Mouse (Mus musculus): ENCODE measurements at regions not wholly inside any gene's neighbourhood (a gene's known extent, or its start where the extent isn't known, plus 50 kb on each side); places are given as distances from the start of the nearest gene placed in this dataset.

GRCm38 (mm10) chr3:35280981-35281380 lies 472.9 kb upstream of the Atp11b start:
- no peak overlapping the region for H3K4me3 ChIP-seq (replicated peaks; ENCODE audit: low read depth, low read length)
- no peaks in the 10 kb centered on the region for H3K4me1 ChIP-seq (replicated peaks; ENCODE audit: insufficient read depth, low read length)
- no peak overlapping the region for H3K9ac ChIP-seq (ENCODE audit: low read depth, low read length)
- peak; percentile 31 for DNase-seq (ENCODE audit: low spot score)
- 43% methylated on average over 5 of the region's 5 CpGs for WGBS
- no peaks in the 10 kb centered on the region for H3K27me3 ChIP-seq (ENCODE audit: insufficient read depth, low read length)
- H3K4me2 ChIP-seq (ENCODE audit: low read length) = no peak overlapping the region
- no peak for ATAC-seq (replicated peaks; ENCODE audit: low FRiP score, low read depth)
- TF ChIP-seq CTCF (IDR thresholded peaks at IDR 0.05; ENCODE audit: low read depth) = no peak
- no peaks in the 10 kb centered on the region for H3K36me3 ChIP-seq (ENCODE audit: insufficient read depth, low read length)
- H3K27ac ChIP-seq = no peak overlapping the region
- no peaks in the 10 kb centered on the region for H3K9me3 ChIP-seq (replicated peaks; ENCODE audit: low read length)

GRCm38 (mm10) chr3:35282106-35282505 lies 471.8 kb upstream of the Atp11b start:
- Histone ChIP-seq H3K27me3 (ENCODE audit: insufficient read depth, low read length) (no peaks in the 10 kb centered on the region), H3K9ac (ENCODE audit: low read depth, low read length) (no peak overlapping the region), H3K27ac (no peak overlapping the region), H3K9me3 (replicated peaks; ENCODE audit: low read length) (no peaks in the 10 kb centered on the region), H3K4me2 (ENCODE audit: low read length) (no peak overlapping the region), H3K36me3 (ENCODE audit: insufficient read depth, low read length) (no peaks in the 10 kb centered on the region), H3K4me3 (replicated peaks; ENCODE audit: low read depth, low read length) (no peak overlapping the region), H3K4me1 (replicated peaks; ENCODE audit: insufficient read depth, low read length) (no peaks in the 10 kb centered on the region)
- DNase-seq (ENCODE audit: low spot score) = no peak
- 70% methylated on average over 2 of the region's 2 CpGs for WGBS
- ATAC-seq (replicated peaks; ENCODE audit: low FRiP score, low read depth) = no peak
- TF ChIP-seq CTCF (IDR thresholded peaks at IDR 0.05; ENCODE audit: low read depth) = no peak

GRCm38 (mm10) chr3:35294771-35295170 lies 459.1 kb upstream of the Atp11b start:
- 78% methylated on average over 1 of the region's 1 CpGs for WGBS
- no peak for ATAC-seq (replicated peaks; ENCODE audit: low FRiP score, low read depth)
- Histone ChIP-seq H3K9me3 (replicated peaks; ENCODE audit: low read length) (no peaks in the 10 kb centered on the region), H3K4me2 (ENCODE audit: low read length) (no peak overlapping the region), H3K27ac (no peak overlapping the region), H3K9ac (ENCODE audit: low read depth, low read length) (no peak overlapping the region), H3K4me3 (replicated peaks; ENCODE audit: low read depth, low read length) (no peak overlapping the region), H3K27me3 (ENCODE audit: insufficient read depth, low read length) (no peaks in the 10 kb centered on the region), H3K36me3 (ENCODE audit: insufficient read depth, low read length) (no peaks in the 10 kb centered on the region), H3K4me1 (replicated peaks; ENCODE audit: insufficient read depth, low read length) (no peaks in the 10 kb centered on the region)
- no peak for TF ChIP-seq CTCF (IDR thresholded peaks at IDR 0.05; ENCODE audit: low read depth)
- no peak for DNase-seq (ENCODE audit: low spot score)

GRCm38 (mm10) chr3:35295746-35296145 lies 458.2 kb upstream of the Atp11b start:
- WGBS = 25% methylated on average over 4 of the region's 4 CpGs
- Histone ChIP-seq H3K36me3 (ENCODE audit: insufficient read depth, low read length) (no peaks in the 10 kb centered on the region), H3K4me1 (replicated peaks; ENCODE audit: insufficient read depth, low read length) (no peaks in the 10 kb centered on the region), H3K27me3 (ENCODE audit: insufficient read depth, low read length) (no peaks in the 10 kb centered on the region), H3K9ac (ENCODE audit: low read depth, low read length) (no peak overlapping the region), H3K4me3 (replicated peaks; ENCODE audit: low read depth, low read length) (no peak overlapping the region), H3K27ac (no peak overlapping the region), H3K9me3 (replicated peaks; ENCODE audit: low read length) (no peaks in the 10 kb centered on the region), H3K4me2 (ENCODE audit: low read length) (no peak overlapping the region)
- TF ChIP-seq CTCF (IDR thresholded peaks at IDR 0.05; ENCODE audit: low read depth) = no peak
- ATAC-seq (replicated peaks; ENCODE audit: low FRiP score, low read depth) (no peak), DNase-seq (ENCODE audit: low spot score) (peak; percentile 41)

GRCm38 (mm10) chr3:35299036-35299435 lies 454.9 kb upstream of the Atp11b start:
- ATAC-seq (replicated peaks; ENCODE audit: low FRiP score, low read depth) (no peak), DNase-seq (ENCODE audit: low spot score) (no peak)
- Histone ChIP-seq H3K27ac (no peak overlapping the region), H3K9ac (ENCODE audit: low read depth, low read length) (no peak overlapping the region), H3K36me3 (ENCODE audit: insufficient read depth, low read length) (no peaks in the 10 kb centered on the region), H3K9me3 (replicated peaks; ENCODE audit: low read length) (no peaks in the 10 kb centered on the region), H3K27me3 (ENCODE audit: insufficient read depth, low read length) (no peaks in the 10 kb centered on the region), H3K4me1 (replicated peaks; ENCODE audit: insufficient read depth, low read length) (no peaks in the 10 kb centered on the region), H3K4me3 (replicated peaks; ENCODE audit: low read depth, low read length) (no peak overlapping the region), H3K4me2 (ENCODE audit: low read length) (no peak overlapping the region)
- TF ChIP-seq CTCF (IDR thresholded peaks at IDR 0.05; ENCODE audit: low read depth) = no peak

- Histone ChIP-seq H3K9me3 (replicated peaks; ENCODE audit: low read length) (no peaks in the 10 kb centered on the region), H3K27ac (no peak overlapping the region), H3K9ac (ENCODE audit: low read depth, low read length) (no peak overlapping the region), H3K4me3 (replicated peaks; ENCODE audit: low read depth, low read length) (no peak overlapping the region), H3K36me3 (ENCODE audit: insufficient read depth, low read length) (no peaks in the 10 kb centered on the region), H3K4me2 (ENCODE audit: low read length) (no peak overlapping the region), H3K27me3 (ENCODE audit: insufficient read depth, low read length) (no peaks in the 10 kb centered on the region), H3K4me1 (replicated peaks; ENCODE audit: insufficient read depth, low read length) (no peaks in the 10 kb centered on the region)
- no peak for DNase-seq (ENCODE audit: low spot score)
- WGBS = 87% methylated on average over 4 of the region's 4 CpGs
- ATAC-seq (replicated peaks; ENCODE audit: low FRiP score, low read depth) = no peak
- TF ChIP-seq CTCF (IDR thresholded peaks at IDR 0.05; ENCODE audit: low read depth) = no peak
Observed at GRCm38 (mm10) chr3:35306013-35306412, 447.9 kb upstream of the Atp11b start.

- Histone ChIP-seq H3K27me3 (ENCODE audit: insufficient read depth, low read length) (no peaks in the 10 kb centered on the region), H3K27ac (no peak overlapping the region), H3K36me3 (ENCODE audit: insufficient read depth, low read length) (no peaks in the 10 kb centered on the region), H3K9me3 (replicated peaks; ENCODE audit: low read length) (no peaks in the 10 kb centered on the region), H3K9ac (ENCODE audit: low read depth, low read length) (no peak overlapping the region), H3K4me3 (replicated peaks; ENCODE audit: low read depth, low read length) (no peak overlapping the region), H3K4me1 (replicated peaks; ENCODE audit: insufficient read depth, low read length) (no peaks in the 10 kb centered on the region), H3K4me2 (ENCODE audit: low read length) (no peak overlapping the region)
- no peak for DNase-seq (ENCODE audit: low spot score)
- ATAC-seq (replicated peaks; ENCODE audit: low FRiP score, low read depth) = no peak
- 83% methylated on average over 10 of the region's 10 CpGs for WGBS
- TF ChIP-seq CTCF (IDR thresholded peaks at IDR 0.05; ENCODE audit: low read depth) = no peak
Observed at GRCm38 (mm10) chr3:35314177-35314576, 439.7 kb upstream of the Atp11b start.
